Mouse (Mus musculus) limb, embryonic 13.5 days (tissue): ENCODE results near the gene Tbc1d1. TPM values are rescaled to one million over a fixed set of nuclear protein-coding genes. Genes with fewer than 3 reads are reported as not detected.

Experiments
- ATAC-seq: fragments of 200-750 bp; cut with Nextera tagmentation; 2 replicates; pipeline ENCODE4 v1.8.0; 2017; ENCODE audit warnings: low read depth, moderate number of reproducible peaks, moderate TSS enrichment; ENCODE audit not compliant: low FRiP score
- H3K27ac ChIP-seq: fragments of 300-500 bp; sonication (generic); 2 replicates; pipeline ENCODE4 v1.5.1; 2015; ENCODE audit warnings: inconsistent platforms, mild to moderate bottlenecking, moderate library complexity
- H3K27me3 ChIP-seq: fragments of 300-500 bp; sonication (generic); 2 replicates; pipeline ENCODE4 v1.6.1; 2015; ENCODE audit warnings: mild to moderate bottlenecking, inconsistent platforms
- H3K36me3 ChIP-seq: fragments of 300-500 bp; sonication (generic); 2 replicates; pipeline ENCODE4 v1.6.1; 2015; ENCODE audit warnings: inconsistent platforms, mild to moderate bottlenecking, moderate library complexity
- H3K4me1 ChIP-seq: fragments of 300-500 bp; sonication (generic); 2 replicates; pipeline ENCODE4 v1.6.1; 2015; ENCODE audit warnings: inconsistent platforms
- H3K4me2 ChIP-seq: fragments of 300-500 bp; sonication (generic); replicated peaks from 2 replicates; pipeline ENCODE4 v1.6.1; 2015; ENCODE audit warnings: inconsistent platforms, mild to moderate bottlenecking, moderate library complexity
- H3K4me3 ChIP-seq: fragments of 300-500 bp; sonication (generic); 2 replicates; pipeline ENCODE4 v1.5.1; 2015; ENCODE audit warnings: moderate library complexity, mild to moderate bottlenecking, inconsistent platforms
- H3K9ac ChIP-seq: fragments of 300-500 bp; sonication (generic); 2 replicates; pipeline ENCODE4 v1.6.1; 2015; ENCODE audit warnings: mild to moderate bottlenecking, inconsistent platforms
- H3K9me3 ChIP-seq: fragments of 300-500 bp; sonication (generic); 2 replicates; pipeline ENCODE4 v1.6.1; 2016; ENCODE audit warnings: inconsistent platforms
- WGBS: fragments of 180-500 bp; shearing (Covaris S2); methylation state at CpG from one replicate; pipeline ENCODE4 v1.1.7; 2015; 5-methylcytosine and 5-hydroxymethylcytosine counted together
- polyA plus RNA-seq: library from polyadenylated mRNA; unstranded; fragments of >200 nt; fragmentation: Nextera tagmentation; extraction: Ambion mirVana; gene quantifications from 2 replicates; pipeline ENCODE4 v1.2.1, GENCODE M21; 2015

Tbc1d1 gene
- polyA plus RNA-seq, 1 experiment from 2014 or later = 29.1 TPM

DNA sequence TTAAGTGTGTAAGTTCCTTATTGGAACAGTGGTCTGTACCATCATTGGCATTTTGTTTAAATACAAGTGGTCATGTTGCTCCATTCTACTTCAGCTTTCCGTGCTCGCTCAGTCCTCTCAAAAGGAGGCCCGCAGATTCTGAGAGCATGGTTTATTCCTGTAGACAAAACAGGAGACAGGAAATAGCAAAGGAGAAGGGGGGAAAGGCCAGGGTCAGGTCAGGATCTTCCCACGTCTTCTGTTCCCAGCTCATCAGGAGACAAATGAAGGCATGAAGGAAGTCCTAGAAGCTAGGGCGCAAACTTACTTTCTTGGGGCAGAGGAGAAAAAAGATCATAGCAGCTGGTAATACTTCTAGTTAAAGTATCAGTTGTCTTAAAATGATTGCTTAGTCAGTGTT, 56.1 kb downstream of the Tbc1d1 start:
- H3K36me3 ChIP-seq = no peaks in the 10 kb centered on the region
- no peaks in the 10 kb centered on the region for H3K4me1 ChIP-seq
- no peak for ATAC-seq
- no peaks in the 10 kb centered on the region for H3K9me3 ChIP-seq
- no peak overlapping the region for H3K4me3 ChIP-seq
- no peak overlapping the region for H3K4me2 ChIP-seq
- 73% methylated on average over 5 of the region's 5 CpGs for WGBS
- no peak overlapping the region for H3K9ac ChIP-seq
- no peaks in the 10 kb centered on the region; the same call in 1 of the 2 replicates for H3K27me3 ChIP-seq
- H3K27ac ChIP-seq = no peak overlapping the region

DNA sequence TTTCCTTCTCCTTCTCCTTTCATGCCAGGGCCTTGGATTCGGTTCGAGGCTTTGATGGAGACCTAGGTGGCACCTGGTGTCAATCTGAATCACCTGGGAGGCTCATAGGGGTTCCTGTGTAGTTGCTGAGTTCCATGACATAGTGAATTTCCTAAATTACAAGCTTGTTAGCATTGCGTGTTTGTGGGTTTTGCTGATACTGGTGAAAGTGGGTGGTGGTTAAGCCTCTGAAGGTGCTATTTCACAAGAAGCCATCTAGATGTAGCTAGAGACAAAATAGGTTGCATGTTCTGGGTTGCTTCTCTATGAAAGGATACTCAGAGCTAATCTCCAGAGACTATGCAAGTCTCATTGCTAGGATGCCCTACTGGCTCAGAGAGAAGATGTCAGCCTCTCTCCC, 56.5 kb downstream of the Tbc1d1 start:
- Histone ChIP-seq H3K4me1 (peaks cover 3% of the 10 kb centered on the region), H3K27me3 (no peaks in the 10 kb centered on the region; the same call in 1 of the 2 replicates), H3K27ac (no peak overlapping the region), H3K9me3 (no peaks in the 10 kb centered on the region), H3K36me3 (no peaks in the 10 kb centered on the region), H3K4me3 (no peak overlapping the region), H3K9ac (no peak overlapping the region), H3K4me2 (no peak overlapping the region)
- 88% methylated on average over 3 of the region's 3 CpGs for WGBS
- ATAC-seq = no peak

DNA sequence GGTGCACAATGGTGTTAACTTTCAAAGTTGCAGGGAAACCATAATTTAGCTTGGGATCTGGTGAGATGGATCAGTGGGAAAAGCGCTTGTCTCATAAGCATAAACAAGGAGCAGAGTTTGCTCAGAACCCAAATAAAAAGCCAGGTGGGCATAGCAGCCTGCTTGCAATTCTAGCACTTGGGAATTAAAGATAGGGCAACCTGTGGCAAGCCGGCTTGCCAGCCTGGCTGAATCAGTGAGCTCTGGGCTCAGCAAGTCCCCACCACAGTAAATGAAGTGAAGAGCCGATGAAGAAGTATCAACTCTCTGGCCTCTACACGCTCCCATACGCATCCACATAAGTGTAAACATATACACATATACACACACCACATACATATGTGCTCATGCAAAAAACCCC, 59.7 kb downstream of the Tbc1d1 start:
- Histone ChIP-seq H3K4me3 (no peak overlapping the region), H3K27ac (no peak overlapping the region), H3K4me1 (peaks cover 25% of the 10 kb centered on the region), H3K9ac (no peak overlapping the region), H3K9me3 (no peaks in the 10 kb centered on the region), H3K36me3 (no peaks in the 10 kb centered on the region), H3K4me2 (no peak overlapping the region), H3K27me3 (no peaks in the 10 kb centered on the region; the same call in 1 of the 2 replicates)
- ATAC-seq = no peak
- WGBS = 91% methylated on average over 5 of the region's 5 CpGs

DNA sequence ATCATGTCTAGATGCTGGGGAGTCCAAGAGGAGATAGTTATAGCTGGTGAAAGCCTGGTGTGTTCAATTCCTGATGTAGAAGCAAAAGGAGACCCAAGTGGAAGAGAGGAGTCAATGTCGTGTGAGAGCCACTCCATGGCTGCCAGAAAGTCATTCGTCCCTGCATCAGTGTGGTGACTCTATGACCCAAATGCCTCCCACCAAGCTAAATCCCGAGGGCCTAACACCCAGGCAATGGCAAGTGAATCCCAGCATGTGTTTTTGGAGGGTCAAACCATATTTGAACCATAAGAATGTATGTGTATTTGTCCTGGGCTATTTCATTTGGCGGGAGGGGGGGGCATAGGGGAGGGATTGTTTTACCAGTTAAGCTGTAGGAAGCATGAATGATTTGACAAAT, 60.2 kb downstream of the Tbc1d1 start:
- 86% methylated on average over 4 of the region's 4 CpGs for WGBS
- H3K36me3 ChIP-seq = no peaks in the 10 kb centered on the region
- no peak for ATAC-seq
- H3K4me3 ChIP-seq = no peak overlapping the region
- peaks cover 27% of the 10 kb centered on the region for H3K4me1 ChIP-seq
- H3K9me3 ChIP-seq = no peaks in the 10 kb centered on the region
- no peak overlapping the region for H3K4me2 ChIP-seq
- no peak overlapping the region for H3K27ac ChIP-seq
- H3K27me3 ChIP-seq = no peaks in the 10 kb centered on the region; the same call in 1 of the 2 replicates
- no peak overlapping the region for H3K9ac ChIP-seq

DNA sequence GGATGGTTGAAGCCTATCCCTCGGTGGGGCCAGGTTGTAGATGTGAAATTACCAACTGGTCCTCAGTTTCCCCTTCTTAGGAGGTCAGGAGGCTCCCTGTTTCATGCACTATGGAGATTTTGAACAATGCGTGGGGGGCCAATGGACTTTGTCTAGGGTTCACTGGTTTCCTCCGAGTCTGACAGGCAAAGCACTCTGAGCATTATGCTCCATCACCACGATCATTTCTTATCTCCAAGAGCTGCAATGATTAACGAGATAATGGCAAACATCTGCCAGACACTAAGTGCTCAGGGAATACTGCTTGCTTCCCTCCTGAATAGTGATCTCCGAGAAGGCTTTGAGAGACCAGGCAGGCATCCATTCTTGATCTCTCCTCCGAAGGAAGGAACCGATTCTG, 61.2 kb downstream of the Tbc1d1 start:
- 68% methylated on average over 8 of the region's 8 CpGs for WGBS
- no peaks in the 10 kb centered on the region for H3K36me3 ChIP-seq
- ATAC-seq = no peak

DNA sequence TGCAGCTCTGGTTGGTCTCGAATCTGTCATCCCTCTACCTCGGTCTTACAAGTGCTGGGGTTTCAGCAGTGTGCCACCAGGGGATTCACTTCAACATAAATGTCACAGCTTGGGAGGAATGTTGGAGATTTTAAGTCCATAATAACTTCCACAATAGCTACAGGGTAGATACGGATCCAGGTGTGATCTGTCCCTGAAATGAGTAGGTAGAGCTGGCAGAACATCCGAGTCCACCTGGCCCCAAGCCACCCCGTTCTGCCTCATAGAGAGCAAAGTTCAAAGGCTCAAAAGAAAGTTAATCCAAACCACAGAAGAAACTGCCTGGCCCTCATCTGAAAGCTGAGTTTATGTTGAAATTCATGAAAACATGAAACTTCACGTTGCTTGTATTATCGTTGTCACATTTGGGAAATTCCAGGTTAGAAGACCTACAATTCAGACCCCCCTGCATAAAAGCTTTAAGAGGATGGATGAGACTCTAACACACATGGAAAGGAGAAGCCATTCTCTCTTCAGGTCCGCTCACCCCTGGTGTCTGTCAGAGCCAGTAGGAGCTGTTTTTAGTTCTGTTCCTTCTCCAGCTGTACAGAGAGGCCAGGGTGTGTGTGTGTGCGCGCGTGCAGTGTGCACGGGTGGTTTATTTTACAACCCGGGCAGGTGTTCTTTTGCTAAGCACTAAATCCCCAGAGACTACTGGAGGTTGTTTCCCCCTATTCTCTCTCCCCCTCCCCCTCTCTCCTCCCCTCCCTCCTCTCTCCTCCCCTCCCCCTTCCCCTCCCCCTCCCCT, 61.9 kb downstream of the Tbc1d1 start:
- no peak for ATAC-seq
- Histone ChIP-seq H3K4me1 (peaks cover 27% of the 10 kb centered on the region), H3K9ac (no peak overlapping the region), H3K4me2 (no peak overlapping the region), H3K36me3 (no peaks in the 10 kb centered on the region), H3K9me3 (peaks cover 3% of the 10 kb centered on the region; the same call in 1 of the 2 replicates), H3K27ac (no peak overlapping the region), H3K27me3 (no peaks in the 10 kb centered on the region; the same call in 1 of the 2 replicates), H3K4me3 (no peak overlapping the region)
- WGBS = 52% methylated on average over 13 of the region's 13 CpGs

More for the DNA sequence above, 61.2 kb downstream of the Tbc1d1 start:
- no peak overlapping the region for H3K27ac ChIP-seq
- H3K9me3 ChIP-seq = peaks cover 3% of the 10 kb centered on the region; the same call in 1 of the 2 replicates
- no peak overlapping the region for H3K4me3 ChIP-seq
- no peak overlapping the region for H3K9ac ChIP-seq
- no peaks in the 10 kb centered on the region; the same call in 1 of the 2 replicates for H3K27me3 ChIP-seq
- H3K4me1 ChIP-seq = peaks cover 27% of the 10 kb centered on the region
- H3K4me2 ChIP-seq = no peak overlapping the region

DNA sequence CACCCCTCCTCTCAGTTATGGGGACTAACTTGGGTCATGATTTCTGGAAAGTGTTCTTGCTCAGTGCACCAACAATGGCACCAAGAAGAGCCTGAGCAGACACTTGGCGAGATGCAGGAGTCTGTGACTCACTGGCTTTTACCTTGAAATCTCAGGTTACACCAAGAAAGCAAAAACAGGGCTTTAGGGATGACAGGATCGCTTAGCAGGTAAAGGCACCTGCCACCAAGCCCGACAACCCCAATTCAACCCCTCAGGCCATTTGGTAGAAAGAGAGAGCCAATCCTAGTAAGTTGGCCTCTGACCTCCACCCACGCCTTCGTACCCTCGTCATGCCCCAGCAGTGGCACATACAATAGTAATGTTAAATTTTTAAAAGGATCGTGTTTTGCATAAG, 62.5 kb downstream of the Tbc1d1 start:
- peaks cover 27% of the 10 kb centered on the region for H3K4me1 ChIP-seq
- no peak for ATAC-seq
- 66% methylated on average over 7 of the region's 7 CpGs for WGBS

DNA sequence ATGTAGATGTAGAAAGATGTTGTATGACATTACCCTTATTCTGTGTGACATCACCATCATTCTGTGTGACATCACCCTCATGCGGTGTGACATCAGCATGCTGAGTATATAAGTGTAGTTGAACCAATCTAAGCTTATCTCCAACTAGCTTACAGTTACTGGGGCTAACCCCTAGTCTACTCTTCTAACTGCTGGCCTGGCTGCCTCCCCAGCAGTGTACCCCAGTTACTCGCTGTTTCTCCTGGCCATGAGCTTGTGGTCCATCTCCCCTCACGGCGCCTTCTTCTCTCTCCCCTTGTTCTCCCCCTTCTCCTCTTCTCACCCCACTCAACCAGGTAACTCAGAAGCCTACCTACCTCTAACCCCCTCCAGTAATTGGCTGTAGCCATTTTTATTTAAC, 64.7 kb downstream of the Tbc1d1 start:
- Histone ChIP-seq H3K4me2 (no peak overlapping the region), H3K36me3 (no peaks in the 10 kb centered on the region), H3K27ac (peak overlapping the region; percentile 52), H3K4me1 (peaks cover 31% of the 10 kb centered on the region), H3K27me3 (no peaks in the 10 kb centered on the region; the same call in 1 of the 2 replicates), H3K9ac (no peak overlapping the region), H3K4me3 (no peak overlapping the region), H3K9me3 (peaks cover 3% of the 10 kb centered on the region; the same call in 1 of the 2 replicates)
- WGBS = 94% methylated on average over 4 of the region's 4 CpGs
- no peak for ATAC-seq

More for the DNA sequence above, 62.5 kb downstream of the Tbc1d1 start:
- Histone ChIP-seq H3K27me3 (no peaks in the 10 kb centered on the region; the same call in 1 of the 2 replicates), H3K27ac (no peak overlapping the region), H3K36me3 (no peaks in the 10 kb centered on the region), H3K9ac (no peak overlapping the region), H3K9me3 (peaks cover 3% of the 10 kb centered on the region; the same call in 1 of the 2 replicates), H3K4me2 (no peak overlapping the region), H3K4me3 (no peak overlapping the region)

DNA sequence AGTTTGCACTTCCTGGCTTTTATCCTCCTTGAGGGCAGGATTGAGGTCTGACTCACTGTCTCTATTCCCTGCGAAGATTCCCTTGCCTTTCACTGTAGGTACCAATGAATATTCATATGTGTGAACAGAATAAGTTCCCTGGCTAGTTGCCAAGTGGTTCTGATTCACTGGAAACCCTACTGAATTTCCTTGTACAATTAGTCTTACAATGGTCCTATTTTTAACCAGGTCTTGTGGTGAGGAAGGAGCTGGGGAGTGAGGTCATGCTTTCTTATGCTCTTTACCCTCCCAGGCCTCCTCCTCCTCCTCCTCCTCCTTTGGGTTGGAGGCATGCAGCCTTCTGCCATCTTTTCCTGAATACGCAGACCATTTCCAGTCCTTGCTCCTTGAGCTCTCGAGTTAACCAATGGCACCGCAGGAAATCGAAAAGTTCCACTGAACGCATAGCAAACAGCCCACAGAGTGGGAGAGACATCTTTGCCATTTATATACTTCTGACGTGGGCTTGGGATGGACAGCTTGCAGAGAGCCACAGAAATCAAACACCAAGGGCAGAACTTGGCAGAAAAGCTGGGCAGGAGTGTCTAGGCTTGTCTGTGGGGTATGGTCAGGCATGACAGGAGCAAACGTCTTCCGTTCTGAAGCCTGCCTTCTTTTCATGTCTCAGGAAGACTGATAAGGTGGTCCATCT, 68.8 kb downstream of the Tbc1d1 start:
- H3K4me2 ChIP-seq = no peak overlapping the region
- H3K4me1 ChIP-seq = 0 out of 2 replicates have a peak, but pooled peaks cover 21% of the 10 kb centered on the region
- no peaks in the 10 kb centered on the region for H3K27me3 ChIP-seq
- no peak overlapping the region for H3K9ac ChIP-seq
- ATAC-seq = no peak
- no peak overlapping the region for H3K27ac ChIP-seq
- H3K9me3 ChIP-seq = peaks cover 3% of the 10 kb centered on the region; the same call in 1 of the 2 replicates
- H3K36me3 ChIP-seq = no peaks in the 10 kb centered on the region
- H3K4me3 ChIP-seq = no peak overlapping the region
- 83% methylated on average over 9 of the region's 9 CpGs for WGBS

DNA sequence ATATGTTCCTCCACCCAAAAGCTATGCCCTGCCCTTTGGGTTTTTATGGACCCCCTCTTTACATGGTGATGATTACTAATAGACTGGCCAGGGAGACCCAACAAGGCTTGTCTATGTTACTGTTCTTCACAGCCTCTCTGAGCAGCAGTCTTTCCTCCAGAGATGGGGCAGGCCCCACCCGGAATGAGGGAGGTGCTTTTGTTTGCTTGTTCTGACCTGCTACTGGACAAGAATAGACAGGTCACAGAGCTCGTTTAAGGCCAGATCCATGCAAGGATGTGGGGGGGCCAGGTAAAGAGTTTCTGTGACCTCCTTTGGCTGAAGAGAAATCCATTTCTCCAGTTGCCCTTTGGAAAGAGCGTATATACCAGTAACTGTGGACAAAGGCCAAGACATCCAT, 72.1 kb downstream of the Tbc1d1 start:
- H3K9me3 ChIP-seq = no peaks in the 10 kb centered on the region
- no peak overlapping the region for H3K9ac ChIP-seq
- no peaks in the 10 kb centered on the region for H3K36me3 ChIP-seq
- peaks cover 28% of the 10 kb centered on the region for H3K4me1 ChIP-seq
- no peak overlapping the region for H3K27ac ChIP-seq
- no peak overlapping the region for H3K4me3 ChIP-seq
- H3K27me3 ChIP-seq = no peaks in the 10 kb centered on the region
- H3K4me2 ChIP-seq = no peak overlapping the region
- WGBS = 84% methylated on average over 3 of the region's 3 CpGs
- ATAC-seq = no peak

DNA sequence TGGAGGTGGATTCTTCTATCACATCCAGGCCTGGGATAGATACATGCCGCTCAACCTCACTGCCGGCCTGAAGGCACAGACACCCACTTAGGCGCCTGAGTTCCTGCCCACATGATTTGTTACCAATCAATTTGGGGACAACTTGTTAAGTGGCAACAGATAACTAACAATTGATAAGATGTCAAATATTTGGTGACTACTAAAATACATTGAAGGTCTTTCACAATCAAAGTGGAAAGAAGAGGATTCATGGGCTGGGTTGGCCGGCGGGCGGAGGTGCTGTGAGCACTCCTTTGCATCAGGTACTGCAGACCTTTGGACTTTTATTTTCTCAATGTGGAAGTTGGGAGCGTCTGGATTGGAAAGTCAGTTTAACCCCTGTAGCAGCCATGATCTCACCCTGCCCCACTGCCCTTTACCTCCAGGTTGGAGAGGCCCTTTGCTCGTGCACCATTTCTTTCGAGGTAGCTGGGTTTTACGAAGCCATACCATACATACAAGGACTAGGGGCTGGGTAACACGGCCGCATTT, 73.3 kb downstream of the Tbc1d1 start:
- no peaks in the 10 kb centered on the region for H3K27me3 ChIP-seq
- H3K36me3 ChIP-seq = no peaks in the 10 kb centered on the region
- 46% methylated on average over 12 of the region's 12 CpGs for WGBS
- peak overlapping the region; percentile 78 for H3K9ac ChIP-seq
- H3K4me2 ChIP-seq = peak overlapping the region; percentile 81
- ATAC-seq = 0 out of 2 replicates have a peak, but pooled peaks have one; percentile 0
- no peak overlapping the region; the same call in 1 of the 2 replicates for H3K27ac ChIP-seq
- H3K4me1 ChIP-seq = peaks cover 32% of the 10 kb centered on the region
- no peaks in the 10 kb centered on the region for H3K9me3 ChIP-seq
- H3K4me3 ChIP-seq = peak overlapping the region; percentile 77

DNA sequence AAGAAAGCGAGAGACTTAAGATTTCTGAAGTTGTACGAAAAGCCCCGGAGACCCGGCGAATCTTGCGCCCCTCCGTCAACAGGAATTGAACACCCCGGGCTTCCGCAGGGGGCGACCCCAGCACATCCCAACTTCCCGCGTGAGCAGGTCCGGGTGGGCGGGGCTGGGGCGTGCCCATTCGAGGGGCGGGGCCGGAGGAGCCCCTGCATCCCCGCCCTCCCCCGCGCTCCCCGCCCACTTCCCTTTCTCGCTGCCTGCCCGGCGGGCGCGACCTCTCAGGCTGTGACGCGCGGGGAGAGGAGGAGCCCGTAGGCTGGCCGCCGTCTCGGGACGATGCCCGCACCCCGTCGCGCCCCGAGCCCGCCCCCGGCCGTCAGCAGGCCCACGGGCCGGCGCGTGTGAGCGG, 74.0 kb downstream of the Tbc1d1 start:
- peak; percentile 93 for ATAC-seq
- Histone ChIP-seq H3K36me3 (no peaks in the 10 kb centered on the region), H3K27me3 (no peaks in the 10 kb centered on the region), H3K4me3 (peak overlapping the region; percentile 77), H3K4me2 (peak overlapping the region; percentile 81), H3K9me3 (no peaks in the 10 kb centered on the region), H3K9ac (peak overlapping the region; percentile 78), H3K27ac (peak overlapping the region; percentile 78), H3K4me1 (peaks cover 35% of the 10 kb centered on the region)
- 1% methylated on average over 42 of the region's 48 CpGs for WGBS
